Mouse (Mus musculus): Measurements from ENCODE around the gene Tuba1b. TPM values are rescaled to one million over a fixed set of nuclear protein-coding genes. Genes with fewer than 3 reads are reported as not detected.

Gene Tuba1b
- polyA plus RNA-seq (2012): 181 and 410 TPM in 2 replicates

DNA sequence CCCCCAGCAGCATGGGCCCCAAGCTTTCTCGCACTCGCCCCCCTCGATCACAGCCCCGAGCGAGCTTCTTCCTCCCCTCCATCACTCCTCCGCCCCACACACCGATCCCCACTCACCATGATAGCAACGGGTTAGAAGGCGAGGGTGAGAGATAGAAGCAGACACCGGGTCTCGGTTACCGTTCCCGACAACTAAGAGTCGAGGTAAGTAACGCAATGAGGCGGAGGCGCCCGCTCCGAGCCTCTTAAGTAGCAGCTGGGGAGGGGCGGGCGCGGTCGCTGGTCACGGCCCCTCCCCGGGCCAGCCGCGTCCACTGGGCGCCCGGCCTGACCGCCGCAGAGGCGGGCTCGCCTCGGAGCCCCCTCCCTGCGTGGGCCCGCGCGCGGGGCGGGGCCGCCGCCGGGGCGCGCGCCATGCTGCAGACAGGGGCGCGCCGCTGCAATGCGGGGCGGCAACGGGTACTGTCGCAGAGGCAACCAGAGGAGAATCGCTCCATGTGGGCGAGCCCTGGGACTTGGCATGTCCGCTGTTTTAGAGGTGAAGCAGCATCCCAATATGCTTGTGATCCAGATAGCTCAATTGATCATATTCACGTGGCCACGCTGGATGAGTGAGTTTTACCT lies at the start of gene Tuba1b:
Gene Tuba1b, minus strand, starts transcription at position 349 of the 623 bp plus-strand sequence.
- TF ChIP-seq GATA1 (IDR thresholded peaks at IDR 0.05; ENCODE audit: low read length): no peak

DNA sequence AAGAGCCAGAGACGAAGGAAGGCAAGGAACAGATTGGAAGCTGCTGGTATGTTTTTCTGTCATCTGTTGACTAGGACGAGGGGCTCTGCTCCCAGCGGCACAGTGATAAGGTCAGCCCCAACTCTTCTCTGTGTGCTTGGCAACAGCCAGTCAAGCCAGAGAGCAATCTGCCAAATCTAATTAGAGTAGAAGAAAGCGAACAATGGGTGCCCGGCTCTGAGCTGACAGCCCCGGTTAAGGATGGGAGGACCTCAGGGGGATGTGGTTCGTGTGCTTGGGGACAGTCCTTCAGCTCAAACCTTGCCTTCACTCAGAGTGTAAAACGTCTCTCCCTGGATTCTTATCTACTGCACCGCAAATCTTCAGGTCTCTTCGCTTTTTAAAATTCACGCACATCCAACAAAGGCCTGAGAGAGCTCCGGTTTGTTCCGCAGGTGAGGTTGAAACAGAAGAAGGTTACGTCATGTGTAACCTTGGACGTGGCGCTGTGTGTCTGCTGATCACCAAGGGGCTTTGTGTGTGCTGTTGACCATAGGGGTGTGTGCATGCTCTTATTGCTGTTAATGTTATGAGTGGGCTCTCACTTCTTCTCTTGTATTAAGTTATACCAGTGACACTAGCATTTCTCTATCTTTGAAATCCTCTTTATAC lies 49.2 kb upstream of the Tuba1b start:
- no peak for TF ChIP-seq GATA1 (IDR thresholded peaks at IDR 0.05; ENCODE audit: low read length)

DNA sequence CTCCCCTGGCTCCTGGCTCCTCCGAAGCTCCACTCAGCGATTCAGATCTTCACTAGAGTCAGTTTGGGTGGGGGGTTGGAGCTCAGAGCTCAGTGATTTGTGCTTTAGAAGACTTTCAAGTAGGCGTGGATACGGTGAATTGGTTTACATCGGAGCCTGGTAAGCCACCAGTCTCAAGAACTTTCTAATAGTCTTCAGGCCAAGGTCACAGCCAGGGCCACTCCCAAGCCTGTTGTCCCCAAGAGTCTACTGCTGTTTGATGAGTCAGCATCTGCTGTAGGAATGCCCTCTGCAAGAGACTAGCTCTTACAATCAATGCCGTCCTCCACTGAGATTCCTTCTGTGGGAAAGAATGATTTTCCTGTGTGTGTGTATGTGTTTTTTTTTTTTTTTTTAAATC lies 47.7 kb upstream of the Tuba1b start:
- no peak for TF ChIP-seq GATA1 (IDR thresholded peaks at IDR 0.05; ENCODE audit: low read length)

DNA sequence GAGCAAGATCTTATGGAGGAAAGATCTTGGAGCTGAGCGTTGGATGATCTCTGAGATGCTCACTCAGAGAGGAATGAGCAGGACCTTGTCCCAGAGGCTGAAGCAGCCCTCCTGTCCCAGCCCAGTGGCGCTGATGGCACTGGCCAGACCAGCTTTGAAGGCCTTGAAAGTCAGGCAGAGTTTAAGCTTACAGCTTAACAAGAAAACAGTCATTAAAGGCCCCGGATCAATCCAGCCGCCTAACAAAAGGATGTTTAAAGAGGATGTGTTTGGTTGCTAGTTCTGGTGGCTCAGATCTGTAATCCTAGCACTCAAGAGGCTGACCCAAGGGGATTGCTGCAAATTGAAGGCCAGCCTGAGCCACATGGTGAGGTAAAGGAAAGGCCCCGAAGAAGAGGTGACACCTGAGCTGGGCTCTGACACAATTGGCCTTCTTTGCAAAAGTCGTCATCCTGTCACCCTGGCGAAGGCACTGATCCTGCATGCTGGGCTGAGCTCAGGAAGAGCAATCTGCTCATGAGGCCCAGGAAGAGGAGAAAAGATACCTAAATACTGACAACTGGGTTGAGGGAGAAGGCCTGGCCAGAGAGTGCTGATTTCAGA lies 45.7 kb upstream of the Tuba1b start:
- no peak for TF ChIP-seq GATA1 (IDR thresholded peaks at IDR 0.05; ENCODE audit: low read length)

DNA sequence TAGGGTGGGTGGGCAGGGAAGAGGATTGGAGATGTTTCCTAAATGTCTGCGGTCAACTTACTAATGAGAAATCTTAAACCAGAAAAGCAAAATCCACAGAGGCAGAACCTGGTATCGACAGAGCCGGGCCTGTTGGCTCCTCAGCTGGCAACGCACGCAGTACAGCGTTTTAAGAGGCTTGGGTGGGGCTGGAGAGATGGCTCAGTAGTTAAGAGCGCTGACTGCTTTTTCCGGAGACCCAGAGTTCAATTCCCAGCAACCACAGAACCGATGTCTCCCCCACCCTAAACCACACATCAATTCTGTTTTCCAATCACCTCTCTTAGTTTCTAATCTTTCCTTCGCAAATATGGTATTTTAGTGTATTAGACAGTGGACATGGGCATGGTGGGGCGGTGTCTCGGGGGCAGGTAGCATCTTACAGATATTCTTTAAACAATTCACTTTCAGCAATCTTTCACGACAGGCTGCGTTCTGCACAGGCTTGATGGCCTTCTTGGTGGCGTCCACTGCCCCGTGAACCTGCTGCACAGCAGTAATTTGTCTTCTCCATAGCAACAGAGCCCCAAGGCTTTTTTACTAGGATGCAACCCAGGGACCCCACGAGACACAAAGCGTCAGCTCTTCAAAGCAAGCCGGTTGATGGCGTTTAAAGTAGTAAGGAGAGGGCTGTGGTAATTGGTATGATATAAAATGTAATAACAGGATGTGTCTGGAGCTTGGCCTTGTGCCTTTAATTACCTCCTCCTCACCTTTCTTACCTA lies 44.2 kb upstream of the Tuba1b start:
- TF ChIP-seq GATA1 (IDR thresholded peaks at IDR 0.05; ENCODE audit: low read length): no peak

DNA sequence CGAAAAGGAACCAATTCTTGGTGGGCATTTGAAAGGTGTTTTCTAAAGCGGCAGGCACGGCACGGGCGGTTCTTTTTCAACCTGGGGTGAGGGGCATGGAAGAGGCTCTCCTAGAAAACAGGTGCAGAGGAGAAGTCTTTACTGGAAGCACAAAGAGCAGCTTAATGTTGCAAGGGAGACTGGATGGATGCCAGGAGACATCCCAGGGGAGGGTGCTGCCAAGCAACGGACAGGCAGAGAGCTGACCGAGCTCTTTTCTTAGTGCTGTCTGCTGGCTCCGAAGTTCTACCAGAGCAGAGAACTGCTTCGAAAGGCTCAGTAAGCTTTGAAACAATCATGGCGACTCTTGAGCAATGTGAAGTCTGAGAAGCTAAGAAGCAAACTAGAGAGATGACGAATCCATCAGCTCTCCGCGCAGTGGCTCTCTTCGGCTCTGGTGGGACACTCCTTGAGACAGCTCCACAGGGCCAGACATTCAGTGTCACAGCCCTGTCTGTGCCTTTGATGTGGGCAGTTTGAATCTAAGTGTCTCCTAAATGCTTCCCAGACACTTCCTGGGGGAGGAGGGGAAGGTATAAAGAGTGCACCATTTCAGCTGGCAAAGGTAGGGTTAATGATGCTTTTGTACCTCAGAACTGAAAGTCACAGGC lies 43.5 kb upstream of the Tuba1b start:
- no peak for TF ChIP-seq GATA1 (IDR thresholded peaks at IDR 0.05; ENCODE audit: low read length)

DNA sequence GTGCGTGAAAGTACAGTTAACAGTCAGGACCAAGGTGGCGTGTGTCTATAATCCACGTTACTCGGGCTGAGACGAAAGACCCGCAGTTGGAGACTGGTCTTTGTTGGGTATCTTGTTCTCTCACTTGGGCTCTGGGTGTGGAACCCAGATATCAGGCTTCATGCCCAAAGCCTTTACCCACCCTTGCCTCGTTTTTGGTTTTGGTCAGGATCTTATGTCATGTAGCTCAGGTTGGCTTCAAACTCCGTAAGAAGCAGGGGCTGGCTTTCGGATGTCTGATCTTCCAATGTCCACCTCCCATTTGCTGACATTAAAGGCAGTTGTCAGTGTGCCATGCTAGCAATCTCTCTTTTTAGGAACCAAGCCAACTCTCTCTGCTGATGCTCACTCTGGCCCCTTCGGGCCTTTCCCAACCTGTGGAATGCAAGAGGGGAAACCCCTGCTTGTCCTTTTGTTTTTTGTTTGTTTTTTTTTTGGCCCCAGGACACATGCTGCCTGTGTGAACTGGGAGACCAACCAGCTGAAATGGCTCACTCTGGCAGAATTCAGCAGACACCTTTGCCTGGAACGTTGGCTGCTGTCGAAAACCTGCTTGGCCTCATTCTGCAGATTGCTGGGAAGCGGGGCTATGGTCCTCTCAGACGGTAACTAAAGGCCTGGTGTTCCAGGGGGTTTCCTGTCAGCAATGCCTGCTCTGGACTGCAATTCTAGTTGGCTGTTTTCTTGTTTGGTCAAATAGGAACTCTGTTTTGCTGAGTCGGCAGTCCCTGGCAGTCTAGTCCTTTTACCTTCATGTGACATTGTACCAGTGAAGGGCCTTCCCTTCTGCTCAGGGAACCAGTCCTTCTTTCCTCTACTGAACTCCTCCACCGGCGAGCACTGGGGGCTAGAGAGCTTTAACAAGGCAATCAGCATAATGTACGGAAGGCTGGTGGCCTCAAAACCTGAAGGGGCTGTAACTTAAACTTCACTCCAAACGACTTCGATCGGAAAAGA lies 42.7 kb upstream of the Tuba1b start:
- TF ChIP-seq GATA1 (IDR thresholded peaks at IDR 0.05; ENCODE audit: low read length): no peak

DNA sequence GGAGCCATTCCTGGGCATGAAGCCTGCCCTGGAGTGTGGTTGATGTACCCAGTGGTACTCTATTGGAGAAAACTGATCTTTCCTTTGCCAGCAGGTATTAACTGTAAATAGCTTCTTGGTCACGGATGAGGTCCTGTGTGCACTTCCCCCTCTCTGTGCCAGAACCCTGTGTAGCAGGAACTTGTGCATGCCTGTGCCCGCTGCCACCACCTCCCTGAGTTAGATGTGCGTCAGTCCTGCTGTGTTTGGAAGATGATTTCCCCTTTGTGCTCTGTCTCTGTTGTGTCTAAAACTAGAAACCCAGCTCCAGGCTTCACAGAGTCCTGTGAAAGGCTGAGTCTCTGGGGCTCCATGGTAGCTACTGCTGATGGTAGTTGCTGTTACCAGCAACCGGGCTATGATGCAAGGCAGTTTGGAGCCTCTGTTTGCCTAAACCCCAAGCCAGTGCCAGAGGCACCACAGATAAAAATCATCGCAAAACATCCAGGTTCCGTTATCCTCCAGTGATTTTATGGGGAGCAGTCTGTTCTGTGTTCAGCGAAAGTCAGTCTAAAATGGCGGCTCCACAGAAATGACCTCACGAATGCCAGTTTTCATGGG lies 38.8 kb upstream of the Tuba1b start:
- TF ChIP-seq GATA1 (IDR thresholded peaks at IDR 0.05; ENCODE audit: low read length): no peak

DNA sequence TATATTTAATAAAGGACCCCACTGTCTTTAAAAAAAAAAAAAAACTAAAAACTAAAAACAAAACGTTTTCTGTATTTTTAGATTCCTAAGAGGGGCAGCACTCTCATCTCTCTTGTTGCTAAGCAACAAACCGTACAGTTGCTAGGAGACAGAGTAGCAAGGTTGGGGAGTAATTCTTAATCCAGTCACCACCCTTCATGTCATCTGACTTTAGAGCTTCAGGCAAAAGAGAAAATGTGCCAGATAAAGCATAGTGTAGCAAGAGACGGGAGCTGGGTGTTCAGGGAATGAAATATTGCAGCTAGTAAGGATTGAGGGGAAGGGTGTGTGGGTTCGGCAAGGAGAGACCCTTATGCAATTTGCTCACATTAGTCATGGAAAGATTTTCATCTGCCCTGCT lies 36.7 kb upstream of the Tuba1b start:
- no peak for TF ChIP-seq GATA1 (IDR thresholded peaks at IDR 0.05; ENCODE audit: low read length)

DNA sequence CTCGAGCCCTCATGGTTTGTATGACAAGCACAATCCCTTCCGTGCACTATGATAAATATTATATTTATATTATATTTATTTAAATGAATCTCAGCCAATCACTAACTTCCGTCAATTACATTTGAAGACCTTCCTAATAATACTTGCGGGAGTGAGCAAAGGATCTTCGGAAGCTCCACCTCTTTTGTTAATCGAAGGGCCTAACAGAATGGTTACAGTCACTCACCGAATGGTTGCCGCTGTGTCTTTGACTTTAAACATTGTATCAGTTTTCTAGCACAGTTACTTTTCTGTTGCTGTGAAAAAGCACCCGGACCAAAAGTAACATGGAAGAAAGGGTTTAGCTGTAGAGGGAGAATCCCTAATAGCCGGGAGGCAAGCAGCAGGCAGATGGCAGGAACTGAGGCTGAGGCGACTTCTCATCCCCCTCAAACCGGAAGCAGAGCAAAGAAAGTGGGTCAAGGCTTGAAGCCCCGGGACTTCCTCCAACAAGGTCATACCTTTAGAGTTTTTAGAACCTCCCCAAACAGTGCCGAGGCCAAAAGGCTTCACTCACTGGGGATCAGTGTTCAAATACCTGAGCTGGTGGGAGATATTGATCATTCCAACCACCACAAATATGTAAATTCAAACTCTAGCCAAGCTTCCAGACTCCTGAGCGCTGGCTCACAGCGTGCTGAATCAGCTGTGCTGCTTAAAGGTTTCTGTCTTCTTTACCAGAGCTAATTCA lies 35.2 kb upstream of the Tuba1b start:
- no peak for TF ChIP-seq GATA1 (IDR thresholded peaks at IDR 0.05; ENCODE audit: low read length)

DNA sequence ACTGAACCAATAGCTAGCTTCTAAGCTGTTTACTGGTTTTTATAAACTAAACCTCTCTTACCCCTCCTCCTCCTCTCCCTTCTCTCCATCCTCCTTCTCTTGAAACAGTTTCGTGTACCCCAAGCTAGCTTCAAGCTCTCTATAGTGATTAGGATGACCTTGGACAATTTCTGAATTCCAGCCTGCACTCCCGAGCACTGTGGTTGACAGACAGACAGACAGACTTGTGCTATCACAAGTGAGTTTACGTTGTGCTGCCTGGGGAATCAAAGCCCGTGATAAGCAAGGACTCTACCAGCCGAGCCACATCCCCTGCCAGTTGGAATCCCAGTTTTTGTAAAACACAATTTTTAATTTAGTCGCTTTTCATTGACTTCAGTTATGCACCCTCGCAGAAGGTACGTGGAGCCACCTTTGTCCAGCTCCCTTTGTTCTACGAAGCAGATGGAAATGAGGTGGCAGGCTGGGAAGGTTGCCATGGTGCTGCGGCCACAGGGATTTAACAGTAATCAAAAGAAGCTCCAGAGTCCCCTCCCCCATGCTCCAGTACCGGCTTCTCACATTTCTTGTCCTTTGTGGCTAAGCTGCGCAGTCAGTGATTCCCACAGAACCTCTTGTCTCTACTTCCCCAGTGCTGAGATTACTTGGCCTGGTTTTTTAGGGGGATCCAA lies 34.5 kb upstream of the Tuba1b start:
- no peak for TF ChIP-seq GATA1 (IDR thresholded peaks at IDR 0.05; ENCODE audit: low read length)

DNA sequence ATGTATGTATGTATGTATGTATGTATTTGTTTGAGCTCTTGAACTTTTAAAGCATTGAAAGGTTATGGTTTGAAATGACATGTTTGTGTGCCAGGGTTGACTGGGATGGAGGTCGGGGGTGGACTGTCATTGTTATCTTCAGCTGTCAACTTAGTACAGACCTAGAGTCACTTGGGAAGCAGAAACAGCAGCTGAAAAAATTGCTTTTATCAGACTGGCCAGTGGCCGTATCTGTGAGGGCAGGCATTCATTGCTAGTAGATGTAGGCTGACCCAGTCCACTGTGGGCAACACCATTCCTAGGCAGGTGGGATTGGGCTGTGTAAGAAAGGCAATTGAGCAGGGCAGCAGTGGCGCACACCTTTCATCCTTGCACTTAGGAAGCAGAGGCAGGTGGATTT lies 25.2 kb upstream of the Tuba1b start:
- TF ChIP-seq GATA1 (IDR thresholded peaks at IDR 0.05; ENCODE audit: low read length): no peak

DNA sequence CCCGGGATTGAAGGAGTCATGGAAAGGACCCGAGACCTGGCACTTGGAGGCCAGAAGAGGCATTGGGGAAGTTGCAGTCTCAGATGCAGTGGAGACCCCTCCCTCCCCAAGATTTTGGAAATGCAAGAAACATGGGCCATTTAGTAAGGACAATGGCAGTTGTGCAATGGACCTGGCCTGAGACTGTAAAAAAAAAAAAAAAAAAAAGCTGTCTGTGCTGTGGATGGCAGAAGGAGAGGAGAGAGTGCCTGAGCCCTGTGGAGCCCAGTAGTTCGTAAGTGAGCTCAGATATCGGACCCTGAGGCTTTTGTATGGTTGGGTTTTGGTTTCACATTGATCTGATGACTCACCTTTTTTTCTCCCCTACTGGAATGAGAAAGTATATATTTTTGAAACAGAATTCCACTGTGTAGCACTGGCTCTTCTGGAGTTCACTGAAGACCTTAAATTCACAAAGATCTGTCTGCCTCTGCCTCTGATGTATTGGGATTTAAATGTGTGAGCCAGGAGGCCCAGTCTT lies 24.6 kb upstream of the Tuba1b start:
- no peak for TF ChIP-seq GATA1 (IDR thresholded peaks at IDR 0.05; ENCODE audit: low read length)

Measured in G1E-ER4 (cell line).